Mouse (Mus musculus): ENCODE results near the gene Slc5a4b.

Slc5a4b gene

DNA sequence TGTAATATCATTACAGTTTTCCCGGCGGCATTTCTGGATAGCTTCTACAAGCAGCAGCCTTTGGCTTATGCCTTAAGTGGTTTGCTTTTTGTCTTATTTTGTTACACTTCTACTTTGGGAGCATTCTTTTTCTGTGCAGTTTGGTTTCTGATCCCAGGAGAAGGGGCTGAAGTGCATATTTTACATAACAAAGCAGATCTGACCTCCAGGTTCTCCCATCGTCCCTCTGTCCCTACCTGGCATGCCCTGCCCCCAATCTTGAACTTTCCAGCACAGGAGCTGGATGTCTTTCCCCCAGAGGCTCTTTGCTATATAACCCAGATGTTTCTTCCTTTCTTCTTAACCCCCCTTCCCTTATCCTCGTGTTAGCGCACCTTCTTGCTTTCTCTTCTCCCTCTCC lies 65.4 kb downstream of the Slc5a4b start:
- no peak for DNase-seq (ENCODE audit: low read depth, low spot score)

DNA sequence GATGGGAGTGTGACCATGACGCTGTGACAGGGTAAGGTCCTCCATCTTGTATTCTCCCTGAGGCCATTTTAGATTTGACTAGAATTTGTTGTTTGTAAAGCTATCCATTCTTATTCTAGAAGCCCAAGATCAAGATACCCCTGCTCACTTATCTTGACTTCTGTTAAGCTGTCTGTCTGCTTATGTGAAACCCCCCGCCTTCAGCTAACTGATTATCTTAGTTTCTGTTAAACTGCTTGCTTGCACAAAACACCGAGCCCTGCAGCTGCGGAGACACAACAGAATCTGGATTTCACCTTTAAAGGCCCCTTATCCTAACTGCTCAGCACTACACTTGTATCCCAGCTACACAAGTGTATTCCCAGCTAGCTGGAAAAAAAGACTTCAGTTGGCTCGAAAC lies 73.8 kb downstream of the Slc5a4b start:
- no peak for DNase-seq (ENCODE audit: low read depth, low spot score)

DNA sequence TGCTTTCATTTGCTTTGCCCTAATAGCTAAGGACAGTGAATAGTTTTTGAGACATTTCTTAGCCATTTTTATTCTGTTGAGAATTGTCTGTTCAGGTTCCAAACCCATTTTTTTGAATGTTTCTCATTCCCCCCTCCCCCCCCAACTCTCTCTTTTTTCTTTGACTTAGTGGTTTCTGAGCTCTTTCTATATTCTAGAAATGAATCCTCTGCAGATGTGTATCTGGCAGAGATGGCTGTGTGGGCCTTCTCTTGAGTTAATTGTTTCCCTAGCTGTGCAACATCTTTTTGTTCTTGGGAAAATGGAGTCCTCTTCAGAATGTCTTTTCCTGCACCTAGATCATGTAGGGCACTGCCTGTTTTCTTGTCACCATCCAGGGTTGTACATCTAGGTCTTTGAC lies 75.5 kb downstream of the Slc5a4b start:
- DNase-seq (ENCODE audit: low read depth, low spot score) = no peak

DNA sequence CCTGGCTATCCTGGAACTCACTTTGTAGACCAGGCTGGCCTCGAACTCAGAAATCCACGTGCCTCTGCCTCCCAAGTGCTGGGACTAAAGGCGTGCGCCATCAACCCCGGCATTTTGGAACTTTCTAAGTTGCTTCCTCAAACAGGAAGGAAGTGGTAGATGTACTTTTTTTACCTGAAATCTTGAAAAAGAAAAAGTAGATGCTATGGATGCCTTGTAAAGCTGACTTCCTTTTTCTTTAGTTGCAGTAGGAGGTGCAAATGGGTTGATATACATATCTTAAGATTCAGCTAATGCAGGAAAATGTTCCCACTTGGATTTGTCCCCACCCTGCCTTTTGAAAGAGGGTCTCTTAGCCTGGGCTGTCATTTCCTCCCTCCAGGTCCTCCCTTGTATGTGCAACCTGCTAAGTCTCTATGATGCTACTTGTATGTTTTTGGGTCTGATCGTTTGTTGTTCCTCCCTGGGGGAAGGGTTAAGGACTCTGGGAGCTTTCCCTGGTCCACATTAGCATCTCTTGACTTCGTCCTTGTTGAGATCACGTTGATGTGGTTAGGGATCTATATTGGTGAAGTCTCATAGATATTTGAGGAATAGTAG lies 76.7 kb downstream of the Slc5a4b start:
- DNase-seq (ENCODE audit: low read depth, low spot score) = no peak

DNA sequence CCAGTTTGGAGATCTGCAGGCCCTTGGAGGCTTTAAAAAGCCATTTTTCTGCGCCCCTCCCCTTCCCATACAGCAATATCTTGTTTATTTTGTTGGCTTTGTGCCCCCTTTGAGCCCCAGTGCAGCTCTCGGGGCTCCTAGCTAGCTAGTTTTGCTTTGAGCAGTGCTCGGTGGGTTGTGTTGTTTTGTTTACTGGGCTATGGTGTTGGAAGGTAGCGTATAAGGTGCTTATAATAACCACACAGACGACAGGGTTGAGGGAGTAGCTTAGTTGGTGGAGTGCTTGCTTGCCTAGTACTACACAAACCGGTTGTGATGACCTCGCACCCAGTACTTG lies 77.7 kb downstream of the Slc5a4b start:
- peak; percentile 15 for DNase-seq (ENCODE audit: low read depth, low spot score)

DNA sequence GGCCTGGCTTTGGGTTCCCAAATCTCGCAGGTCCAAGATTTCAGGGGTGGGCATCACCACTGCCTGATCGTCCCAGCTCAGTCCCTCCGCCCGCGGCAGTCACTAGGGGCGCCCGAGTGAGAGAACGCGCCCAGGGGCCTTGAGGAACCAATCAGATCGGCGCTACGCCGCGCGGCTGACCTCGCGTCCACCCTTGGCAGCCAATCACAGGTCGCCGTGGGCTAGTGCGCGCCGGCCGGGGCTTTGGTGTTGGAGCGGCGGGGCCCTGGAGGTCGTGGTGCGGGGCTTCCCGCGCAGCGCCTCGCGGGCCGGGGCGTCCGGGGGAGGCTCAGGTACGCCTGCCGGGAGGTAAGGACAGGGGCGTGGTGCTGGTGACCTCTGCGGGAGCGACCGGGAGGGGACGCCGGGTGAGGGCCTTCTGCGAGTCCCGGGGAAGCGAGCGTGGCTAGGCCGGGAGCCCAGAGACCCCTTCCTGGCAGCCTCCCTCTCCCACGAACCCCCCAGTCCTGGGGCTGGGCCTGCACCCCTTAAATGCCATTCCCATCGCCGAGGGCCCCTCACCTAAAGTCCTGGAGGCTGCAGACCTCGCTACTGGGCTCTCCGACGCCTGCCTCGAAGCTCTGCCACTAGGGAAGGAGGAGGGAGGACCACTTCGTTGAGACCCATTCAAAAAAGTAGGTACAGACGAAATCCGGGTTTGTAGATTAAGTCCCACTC lies 78.2 kb downstream of the Slc5a4b start, which contains the start of gene Zfp280b:
Gene Zfp280b, plus strand, starts transcription at position 249 of the 717 bp plus-strand sequence.
- peak; percentile 85 for DNase-seq (ENCODE audit: low read depth, low spot score)

DNA sequence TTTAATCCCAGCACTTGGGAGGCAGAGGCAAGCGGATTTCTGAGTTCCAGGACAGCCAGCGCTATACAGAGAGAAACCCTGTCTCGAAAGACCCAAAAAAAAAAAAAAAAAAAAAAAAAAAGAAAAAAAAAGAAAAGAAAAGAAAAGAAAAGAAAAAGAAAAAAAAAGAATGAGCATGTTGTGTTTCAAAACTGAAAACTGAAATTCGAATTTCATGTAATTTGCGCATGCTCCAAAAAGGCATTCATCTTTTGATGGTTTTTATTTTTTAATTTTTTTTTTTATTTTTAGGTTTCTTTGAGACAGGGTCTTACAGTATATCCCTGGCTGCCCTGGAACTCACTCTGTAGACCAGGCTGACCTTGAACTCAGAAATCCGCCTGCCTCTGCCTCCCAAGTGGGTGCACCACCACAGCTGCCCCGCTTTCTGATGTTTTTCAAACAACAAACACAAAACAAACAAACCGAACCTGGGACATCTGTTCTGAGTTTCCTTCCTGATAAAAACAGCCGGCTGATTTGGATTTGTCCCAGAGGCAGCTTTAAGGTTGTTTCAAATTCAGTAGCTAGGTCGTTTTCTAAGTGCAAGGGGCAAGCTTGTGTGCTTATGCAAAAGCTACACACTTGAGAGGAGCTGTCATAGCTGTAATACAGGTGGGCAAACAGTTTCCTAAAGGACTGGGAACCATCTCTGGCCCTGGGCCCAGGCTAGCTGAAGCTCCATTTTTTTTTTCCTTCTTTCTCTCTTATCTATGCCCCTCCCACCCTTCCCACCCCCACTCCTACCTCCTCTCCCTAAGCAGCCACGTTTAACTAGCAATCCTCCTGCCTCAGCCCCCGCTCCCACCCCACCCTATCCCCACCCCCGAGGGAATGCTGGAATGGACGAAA lies 79.0 kb downstream of the Slc5a4b start:
- no peak for DNase-seq (ENCODE audit: low read depth, low spot score)

DNA sequence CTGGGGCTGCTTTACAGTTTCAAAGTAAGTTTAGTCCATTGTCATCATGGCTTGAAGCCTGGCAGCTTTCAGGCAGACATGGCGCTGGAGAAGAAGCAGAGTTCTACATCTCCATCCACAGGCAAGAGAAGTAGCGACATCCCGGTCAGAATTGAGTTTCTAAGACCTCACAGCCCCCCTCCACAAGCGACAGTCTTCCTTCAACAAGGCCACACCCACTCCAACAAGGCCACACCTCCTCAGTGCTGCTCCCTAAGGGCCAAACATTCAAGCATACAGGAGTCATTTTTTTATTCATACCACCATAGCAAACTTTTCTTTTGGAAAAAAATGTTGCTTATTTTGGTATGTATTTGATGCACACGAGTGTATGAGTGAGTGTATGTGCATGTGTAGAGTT lies 80.3 kb downstream of the Slc5a4b start:
- no peak for DNase-seq (ENCODE audit: low read depth, low spot score)

DNA sequence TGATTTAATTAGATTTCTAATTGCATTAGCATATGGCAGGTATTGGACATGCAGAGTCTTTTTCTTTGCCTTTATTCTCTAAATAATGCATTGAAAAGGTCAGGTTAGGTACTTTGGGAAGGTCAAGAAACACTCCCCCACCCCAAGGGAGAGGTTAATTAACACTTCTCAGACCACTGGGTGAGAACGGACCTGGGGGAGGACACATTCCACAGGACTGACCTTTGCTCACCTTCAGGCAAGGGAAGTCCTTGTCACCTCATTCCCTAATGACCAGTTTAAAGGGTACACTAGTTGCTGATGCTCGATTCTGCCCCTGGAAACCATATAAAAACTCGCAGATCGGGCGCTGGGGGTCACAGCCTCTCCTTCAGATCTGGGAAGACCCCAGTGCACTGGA lies 81.5 kb downstream of the Slc5a4b start:
- no peak for DNase-seq (ENCODE audit: low read depth, low spot score)

DNA sequence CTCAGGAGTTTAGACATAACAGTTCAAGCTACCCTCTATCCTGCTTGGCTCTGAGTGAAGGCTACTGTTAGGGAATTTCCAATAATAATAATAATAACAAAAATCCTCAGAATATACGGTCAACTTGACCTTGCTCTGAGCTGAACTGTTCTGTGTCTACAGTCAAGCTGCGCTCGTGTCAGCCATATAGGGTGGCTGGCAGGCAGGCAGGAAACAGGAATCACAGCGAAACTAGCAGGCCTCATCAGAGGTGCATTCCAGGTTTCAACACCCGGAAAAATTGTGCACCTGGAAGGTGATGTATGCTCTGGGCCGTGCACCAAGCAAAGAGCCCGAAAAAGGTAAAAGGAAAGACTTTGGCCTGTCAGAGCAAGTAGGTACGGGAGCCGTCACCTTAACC lies 82.4 kb downstream of the Slc5a4b start:
- DNase-seq (ENCODE audit: low read depth, low spot score) = no peak

DNA sequence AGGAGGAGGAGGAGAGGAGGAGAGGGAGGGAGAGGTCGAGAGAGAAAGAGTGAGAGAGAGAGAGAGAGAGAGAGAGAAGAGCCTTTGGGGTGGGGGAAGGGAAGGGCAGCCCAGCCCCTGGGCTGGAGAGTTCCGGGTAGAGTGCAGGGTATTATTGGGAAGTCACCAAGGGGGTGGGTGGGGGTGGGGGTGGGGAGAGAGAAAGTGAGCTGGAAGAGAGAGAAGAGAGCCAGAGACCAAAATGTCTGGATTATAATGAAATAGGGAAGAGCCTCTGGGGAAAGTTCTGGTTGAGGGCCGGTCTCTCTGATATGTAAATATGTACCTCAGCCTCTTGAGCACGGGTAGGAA lies 82.8 kb downstream of the Slc5a4b start:
- no peak for DNase-seq (ENCODE audit: low read depth, low spot score)

DNA sequence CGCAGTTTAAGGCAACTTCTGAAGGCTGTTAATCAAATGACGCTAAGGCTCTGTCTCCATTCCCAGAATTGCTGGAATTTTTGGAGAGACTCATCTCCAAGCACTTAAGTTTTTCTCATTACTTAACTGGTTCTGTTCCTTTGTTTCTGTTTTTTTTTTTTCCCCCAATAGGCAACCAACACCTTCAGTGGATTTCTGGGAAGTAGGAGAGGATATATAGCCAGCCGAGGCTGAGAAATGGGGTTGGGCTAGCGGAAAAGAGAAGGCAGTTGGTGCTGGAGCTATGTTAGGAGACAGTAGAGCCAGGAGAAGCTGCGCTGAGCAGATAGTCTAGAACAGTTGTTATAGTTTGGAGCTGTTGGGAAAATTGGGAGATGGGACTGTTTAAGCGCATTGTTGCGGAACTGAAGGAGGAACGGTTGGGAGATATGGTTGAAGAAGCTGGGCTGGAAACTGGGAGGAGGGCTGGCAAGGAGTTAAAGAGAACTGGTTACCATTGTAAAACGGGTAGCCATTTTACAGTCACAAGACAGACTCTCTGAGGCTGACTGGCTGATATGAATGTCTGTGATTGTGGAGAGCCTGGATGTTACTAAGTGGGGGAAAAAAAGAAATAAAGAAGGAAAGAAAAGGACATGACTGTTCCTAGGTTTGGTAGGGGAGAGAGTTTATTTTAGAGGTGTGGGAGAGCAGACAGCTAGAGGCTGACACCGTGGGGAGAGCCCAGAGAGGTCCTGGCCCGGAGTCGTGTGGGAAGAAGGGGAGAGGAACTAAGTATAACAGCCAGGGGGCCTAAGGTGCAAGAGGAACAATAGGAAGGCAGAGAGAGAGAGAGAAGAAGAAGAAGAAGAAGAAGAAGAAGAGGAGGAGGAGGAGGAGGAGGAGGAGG lies 83.4 kb downstream of the Slc5a4b start:
- no peak for DNase-seq (ENCODE audit: low read depth, low spot score)

DNA sequence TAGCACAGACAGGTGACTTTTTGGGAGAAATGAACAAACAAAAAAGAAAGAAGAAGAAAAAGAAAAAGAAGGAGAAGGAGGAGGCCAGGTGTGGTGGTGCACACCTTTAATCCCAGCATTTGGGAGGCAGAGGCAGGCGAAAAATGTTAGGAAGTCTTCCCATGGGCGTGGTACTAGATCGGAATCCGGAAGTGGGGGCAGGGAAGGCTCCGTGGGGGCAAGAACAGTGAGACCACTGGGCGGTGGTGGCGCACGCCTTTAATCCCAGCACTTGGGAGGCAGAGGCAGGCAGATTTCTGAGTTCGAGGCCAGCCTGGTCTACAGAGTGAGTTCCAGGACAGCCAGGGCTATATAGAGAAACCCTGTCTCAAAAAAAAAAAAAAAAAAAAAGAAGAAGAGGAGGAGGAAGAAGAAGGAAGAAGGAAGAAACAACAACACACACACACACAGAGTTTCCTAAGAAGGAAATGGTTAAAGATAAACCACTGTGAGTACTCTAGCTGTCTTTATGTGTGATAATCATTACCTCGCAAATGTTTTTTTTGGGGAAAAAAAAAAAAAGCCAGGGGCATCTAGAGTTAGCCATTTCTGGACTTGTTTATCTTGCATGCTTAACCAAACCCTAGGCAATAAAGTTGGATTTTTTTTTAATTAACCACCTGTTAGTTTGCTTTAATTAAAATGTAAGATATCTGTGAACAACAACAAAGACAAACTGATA lies 85.1 kb downstream of the Slc5a4b start:
- DNase-seq (ENCODE audit: low read depth, low spot score) = no peak

DNA sequence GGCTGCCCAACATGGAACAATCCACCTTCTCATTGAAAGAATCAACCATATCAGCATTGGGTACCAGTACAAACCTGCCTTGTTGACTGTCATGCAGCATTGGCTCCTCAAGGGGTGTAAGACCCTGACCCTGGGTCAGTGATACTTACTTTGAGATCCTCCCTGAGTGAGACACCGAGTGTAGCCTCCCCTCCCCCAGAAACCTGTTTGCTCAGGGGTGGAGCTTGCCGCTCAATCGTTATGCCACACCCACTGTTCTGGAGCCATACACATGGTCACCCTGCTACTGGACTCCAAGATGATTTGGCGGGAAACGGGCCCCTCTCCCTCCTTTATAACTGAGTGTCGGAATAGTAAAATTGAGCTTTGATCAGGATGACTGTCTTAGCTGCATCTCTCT lies 86.8 kb downstream of the Slc5a4b start:
- no peak for DNase-seq (ENCODE audit: low read depth, low spot score)

DNA sequence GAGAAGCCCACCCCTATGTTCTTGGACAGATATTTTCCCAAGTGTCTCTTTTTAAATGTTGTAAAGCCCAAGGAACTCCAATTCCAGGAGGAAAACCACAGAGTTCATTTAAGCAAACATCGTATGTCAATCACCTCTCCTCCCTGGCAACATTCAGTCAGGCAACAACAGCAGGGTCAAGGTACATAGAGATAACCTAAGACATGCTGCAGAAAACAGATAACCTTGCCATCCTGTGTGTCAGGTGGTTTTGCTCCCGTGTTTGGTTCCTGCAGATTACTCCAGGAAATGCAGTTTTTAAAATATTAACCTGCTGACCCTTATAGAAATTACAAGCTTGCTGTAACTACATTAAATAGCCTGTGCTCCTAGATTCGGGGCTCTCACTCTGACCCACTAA lies 89.0 kb downstream of the Slc5a4b start:
- DNase-seq (ENCODE audit: low read depth, low spot score) = no peak

DNA sequence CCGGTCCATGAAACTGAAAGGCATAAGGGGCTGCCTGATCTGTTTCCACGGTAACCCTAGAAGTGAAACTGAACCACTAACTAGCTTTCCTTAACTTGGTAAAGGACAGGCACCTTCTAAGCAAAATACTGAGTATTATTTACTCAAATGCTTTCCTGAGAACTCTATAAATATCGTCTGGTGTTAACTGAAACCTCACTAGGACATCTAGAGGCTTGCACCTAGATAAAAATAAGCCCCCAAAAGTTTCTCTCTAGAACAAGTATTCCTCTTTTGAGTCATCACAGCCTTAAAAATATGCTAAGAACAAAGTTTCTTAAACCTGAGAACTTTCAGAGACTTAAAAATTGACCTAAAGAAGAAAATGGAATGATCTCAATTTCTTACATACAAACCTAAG lies 93.9 kb downstream of the Slc5a4b start:
- no peak for DNase-seq (ENCODE audit: low read depth, low spot score)

DNA sequence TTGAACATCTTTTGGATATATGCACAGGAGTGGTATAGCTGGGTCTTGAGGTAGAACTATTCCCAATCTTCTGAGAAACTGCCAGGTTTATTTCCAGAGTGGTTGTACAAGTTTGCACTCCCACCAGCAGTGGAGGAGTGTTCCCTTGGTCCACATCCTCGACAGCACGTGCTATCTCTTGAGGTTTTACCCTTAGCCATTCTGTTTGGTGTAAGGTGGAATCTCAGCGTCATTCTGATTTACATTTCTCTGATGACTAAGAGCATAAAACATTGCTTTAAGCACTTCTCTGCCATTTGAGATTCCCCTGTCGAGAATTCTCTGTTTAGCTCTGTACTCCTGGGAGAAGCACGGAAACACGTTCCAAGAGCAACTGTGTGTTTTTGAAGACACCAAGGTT lies 97.8 kb downstream of the Slc5a4b start:
- no peak for DNase-seq (ENCODE audit: low read depth, low spot score)

DNA sequence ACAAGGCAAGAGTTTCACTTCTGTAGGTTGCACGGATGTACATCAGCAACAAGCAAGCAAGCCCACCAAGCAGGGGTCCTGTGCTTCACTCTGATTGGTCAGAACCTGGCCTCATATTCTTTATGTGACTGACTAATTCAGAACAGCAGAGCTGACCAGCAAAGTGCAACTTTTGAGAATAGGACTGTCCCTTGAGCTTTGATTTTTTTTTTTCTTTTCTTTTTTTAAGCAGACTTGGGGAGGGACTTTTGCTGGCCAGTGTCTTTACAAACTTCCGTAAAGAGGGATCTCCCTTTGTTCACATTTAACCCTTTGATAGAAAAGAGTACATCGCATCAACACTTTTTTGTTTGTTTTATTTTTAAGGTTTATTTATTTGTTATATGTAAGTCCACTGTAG lies 100.9 kb downstream of the Slc5a4b start:
- DNase-seq (ENCODE audit: low read depth, low spot score) = no peak

Data from c-Kit-negative CD71-positive TER-119-positive erythroid progenitor cells, embryonic 14.5 days (primary cell).